Mouse (Mus musculus): Measurements from ENCODE around the gene Fmo1.
A peak's percentile ranks its signal among the peaks of the same experiment; 100 is the strongest.

The Fmo1 gene

GRCm38 (mm10) chr1:162862328-162862727 is 4.1 kb downstream of the Fmo1 start:
- DNase-seq (ENCODE audit: extremely low spot score): peak; percentile 12

- DNase-seq (ENCODE audit: extremely low spot score): no peak
Measured at GRCm38 (mm10) chr1:162859996-162860605, 6.3 kb downstream of the Fmo1 start.

DNA sequence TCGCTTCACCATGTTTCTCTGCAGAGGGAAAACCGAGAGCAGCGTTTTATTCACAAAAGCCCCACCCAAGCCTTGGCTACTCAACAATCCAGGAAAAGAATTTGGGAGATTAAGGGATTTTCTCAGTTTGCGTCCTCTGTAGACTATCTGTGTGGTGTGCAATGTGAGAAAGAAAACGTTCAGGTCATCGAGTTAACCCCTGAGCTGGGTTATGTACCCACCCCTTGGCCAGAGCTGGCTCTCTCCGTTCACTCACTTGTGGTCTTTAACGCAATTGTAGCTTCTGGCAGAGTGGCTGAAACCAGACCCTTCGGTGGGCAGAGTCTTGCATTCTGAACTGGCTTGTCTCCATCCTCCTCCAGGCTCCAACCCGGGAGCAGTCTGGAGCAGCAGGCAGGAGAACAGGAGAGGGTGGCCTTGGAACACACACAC is 6.8 kb downstream of the Fmo1 start:
- no peak for DNase-seq (ENCODE audit: extremely low spot score)

DNA sequence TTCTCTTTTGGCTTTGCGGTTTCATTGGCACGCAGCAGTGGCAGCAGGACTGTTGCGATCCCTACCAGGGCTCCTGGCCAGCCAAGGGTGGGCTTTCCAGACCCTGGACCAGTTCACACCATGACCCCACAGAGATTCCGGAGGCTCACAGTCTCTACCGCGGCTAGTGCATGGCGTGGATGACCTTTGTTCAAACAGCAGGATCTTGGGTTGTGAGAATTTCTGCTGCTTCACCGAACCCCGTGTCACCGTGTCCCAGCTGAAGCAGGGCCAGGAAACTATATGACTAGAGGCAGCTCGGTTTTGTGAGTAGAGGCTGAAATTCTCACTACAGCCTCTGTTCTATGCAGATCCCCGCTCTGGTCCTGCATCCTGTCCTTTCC is 7.7 kb downstream of the Fmo1 start:
- DNase-seq (ENCODE audit: extremely low spot score): no peak

- no peak for DNase-seq (ENCODE audit: extremely low spot score)
Measured at GRCm38 (mm10) chr1:162857766-162858747, 8.4 kb downstream of the Fmo1 start.

- DNase-seq (ENCODE audit: extremely low spot score): no peak
Measured at GRCm38 (mm10) chr1:162853812-162854482, 12.5 kb downstream of the Fmo1 start.

DNA sequence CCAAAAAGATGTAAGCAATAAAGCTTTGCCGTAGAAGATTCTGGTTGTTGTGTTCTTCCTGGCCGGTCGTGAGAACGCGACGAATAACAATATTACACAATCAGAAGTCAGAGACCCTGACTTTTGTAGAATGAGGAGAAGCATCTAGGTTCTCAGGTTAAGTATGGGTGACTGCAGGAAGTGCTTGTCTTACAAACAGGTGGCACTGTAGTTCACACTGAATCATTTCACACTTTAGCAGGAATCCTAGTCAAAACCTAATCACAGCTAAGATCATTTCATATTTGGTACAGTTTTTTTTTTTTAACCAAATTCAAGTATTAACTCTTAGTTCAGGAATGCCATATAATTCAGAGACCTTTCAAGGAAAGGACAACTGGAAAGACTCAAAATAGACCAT is 18.9 kb downstream of the Fmo1 start:
- DNase-seq (ENCODE audit: extremely low spot score): no peak

DNA sequence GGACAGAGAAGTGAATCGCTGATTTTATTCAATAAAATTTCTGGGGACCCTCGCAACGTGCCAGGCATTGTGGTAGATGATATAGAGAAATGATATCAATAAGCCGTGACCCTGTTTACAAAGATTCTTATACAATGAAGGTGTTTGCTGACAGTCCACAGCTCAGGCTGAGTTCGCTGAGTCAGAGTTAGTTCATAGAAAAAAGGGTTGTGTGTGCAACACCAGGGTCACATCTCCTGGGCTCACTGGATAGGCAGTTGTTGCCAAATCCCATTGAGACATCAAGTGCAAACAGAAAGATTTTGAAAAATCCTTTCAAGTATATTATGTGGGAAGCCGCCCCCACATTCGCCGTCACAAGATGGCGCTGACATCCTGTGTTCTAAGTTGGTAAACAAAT is 26.2 kb downstream of the Fmo1 start:
- DNase-seq (ENCODE audit: extremely low spot score): no peak

DNA sequence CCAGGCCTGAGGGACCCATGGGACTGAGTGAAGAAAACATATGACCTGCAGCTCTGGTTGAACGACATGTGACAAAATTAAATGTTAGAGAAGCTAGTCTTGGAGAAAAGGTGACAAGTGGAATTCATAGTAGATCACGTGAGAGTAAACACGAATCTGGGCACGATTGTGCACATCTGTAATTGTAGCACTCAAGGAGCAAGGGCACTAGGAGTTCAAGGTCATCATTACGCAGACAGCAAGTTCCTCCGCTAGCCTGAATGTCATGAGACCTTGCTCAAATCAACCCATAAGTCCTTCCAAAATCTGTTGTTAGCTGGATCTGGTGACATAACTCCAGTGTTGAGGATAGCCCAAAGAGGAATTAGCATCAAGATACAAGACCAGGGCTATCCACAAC is 27.4 kb downstream of the Fmo1 start:
- DNase-seq (ENCODE audit: extremely low spot score): no peak

DNA sequence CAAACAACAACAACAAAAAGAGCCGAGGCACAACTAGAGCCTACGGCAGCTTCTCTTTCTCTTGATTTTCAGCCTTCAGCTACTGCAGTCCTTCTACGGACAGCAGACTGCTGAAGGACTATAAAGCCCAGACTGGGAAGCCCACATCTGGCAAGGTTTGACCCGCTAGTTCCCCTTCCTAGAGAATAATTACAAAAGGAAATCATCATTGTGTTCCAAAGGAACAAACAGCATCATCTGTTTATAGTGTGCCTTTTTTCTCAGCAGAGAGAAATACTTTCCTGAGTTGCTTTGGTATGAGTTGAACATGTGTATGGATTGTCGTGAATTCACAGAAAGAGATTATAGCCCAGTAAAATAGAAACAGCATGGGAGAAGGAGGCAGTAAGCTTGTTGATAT is 32.1 kb downstream of the Fmo1 start:
- no peak for DNase-seq (ENCODE audit: extremely low spot score)

DNA sequence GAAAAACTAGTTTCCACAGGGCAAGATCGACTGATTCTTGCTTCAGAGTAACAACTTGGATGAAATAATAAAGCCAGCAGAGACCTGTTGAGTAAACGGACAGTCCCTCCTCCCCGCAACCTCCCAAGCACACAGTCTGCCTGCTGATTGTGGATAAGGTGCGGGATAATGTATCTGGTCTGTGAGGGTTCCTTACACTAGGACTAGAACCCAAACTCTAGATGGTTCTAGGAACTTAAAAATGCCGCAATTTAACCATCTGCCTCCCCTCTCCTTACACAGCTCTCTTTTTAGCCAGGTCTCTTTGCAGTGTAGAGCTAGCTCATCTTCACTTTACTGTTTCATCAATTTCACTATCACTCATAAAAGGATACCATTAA is 33.8 kb downstream of the Fmo1 start:
- DNase-seq (ENCODE audit: extremely low spot score): no peak

DNA sequence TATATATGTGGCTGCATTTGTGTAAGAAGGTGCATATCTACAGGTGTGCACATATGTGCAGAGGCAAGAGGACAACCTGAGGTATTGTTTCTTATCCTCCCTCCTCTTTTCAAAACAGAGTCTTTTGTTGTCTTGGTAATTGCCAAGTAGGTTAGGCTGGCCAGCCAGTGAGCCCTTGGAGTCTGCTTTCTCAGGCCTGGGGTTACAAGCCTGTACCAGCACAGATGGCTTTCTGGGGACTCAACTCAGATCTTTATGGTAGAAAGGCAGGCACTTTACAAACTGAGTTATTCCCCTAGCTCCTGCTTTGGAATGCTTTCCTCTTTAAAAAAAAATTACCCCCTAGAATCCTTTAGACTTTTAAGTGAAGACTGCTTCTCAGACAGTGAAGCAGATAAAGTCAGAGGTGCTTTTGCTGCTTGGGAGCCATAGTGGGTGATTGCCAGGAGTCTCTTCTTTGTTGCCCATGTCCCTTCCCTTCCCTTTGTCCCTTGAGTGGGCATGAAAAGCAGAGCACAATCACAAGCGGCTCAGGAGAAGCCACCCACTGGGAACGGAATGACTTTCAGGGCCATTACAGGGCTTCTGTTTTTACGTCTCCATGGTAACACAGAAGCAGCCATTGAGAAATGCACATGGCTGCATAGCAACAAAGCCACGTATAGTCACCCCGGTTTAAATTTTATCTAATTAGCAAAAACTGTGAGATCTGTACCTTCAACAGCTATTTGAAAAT is 34.4 kb downstream of the Fmo1 start:
- DNase-seq (ENCODE audit: extremely low spot score): peak; percentile 75

DNA sequence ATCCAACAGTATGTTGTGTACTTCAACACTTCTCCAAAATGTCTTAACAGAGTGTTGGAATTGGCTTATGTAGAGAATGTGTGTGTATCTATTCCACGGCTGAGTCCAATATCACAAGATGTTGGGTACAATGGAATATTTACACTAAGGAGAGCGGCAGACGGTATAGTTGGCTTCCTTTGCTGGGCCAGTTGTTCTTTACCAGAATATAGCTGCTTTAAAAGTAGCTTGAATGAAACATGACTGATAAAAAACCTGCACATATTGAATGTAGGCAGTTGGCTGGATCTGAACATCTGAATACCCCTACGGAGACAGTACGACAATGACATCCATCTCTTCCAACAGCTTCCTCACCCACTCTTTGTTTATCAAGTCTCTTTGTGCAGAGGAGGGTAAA is 47.1 kb downstream of the Fmo1 start:
- no peak for DNase-seq (ENCODE audit: extremely low spot score)

DNA sequence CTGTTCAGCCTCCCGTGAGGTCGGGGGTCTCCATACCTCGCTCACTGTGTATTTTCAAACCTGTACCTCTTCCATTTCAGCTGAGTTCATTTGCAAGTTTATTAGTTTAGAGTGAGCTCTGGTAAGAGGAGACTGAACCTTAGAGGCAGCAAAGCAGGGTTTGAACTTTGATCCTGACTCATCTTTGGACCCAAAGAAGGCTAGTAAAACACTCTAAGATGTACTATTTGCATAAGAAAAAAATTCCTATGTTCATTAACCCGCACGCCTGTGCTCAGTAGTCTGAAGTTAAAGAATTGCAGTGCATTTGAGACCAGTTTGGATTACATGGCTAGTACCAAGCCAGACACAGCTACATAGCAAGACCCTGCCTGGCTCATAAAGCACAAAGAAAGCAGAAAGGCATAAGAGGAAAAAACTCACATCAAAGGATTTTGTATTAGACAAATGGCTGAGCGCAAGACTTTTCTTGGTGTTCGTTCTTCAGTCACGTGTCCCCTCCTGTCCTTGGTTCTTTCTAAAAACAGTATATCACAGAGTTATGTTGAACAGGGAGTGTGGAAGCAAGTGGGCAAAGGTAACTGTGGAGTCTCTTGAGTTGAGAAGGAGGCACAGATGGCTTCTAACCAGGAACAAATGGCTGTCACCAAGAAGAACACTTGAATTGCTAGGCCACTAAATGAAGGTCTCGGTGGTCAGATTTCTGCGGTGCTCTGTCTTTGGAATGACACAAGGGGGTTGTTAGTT is 50.9 kb downstream of the Fmo1 start:
- no peak for DNase-seq (ENCODE audit: extremely low spot score)

DNA sequence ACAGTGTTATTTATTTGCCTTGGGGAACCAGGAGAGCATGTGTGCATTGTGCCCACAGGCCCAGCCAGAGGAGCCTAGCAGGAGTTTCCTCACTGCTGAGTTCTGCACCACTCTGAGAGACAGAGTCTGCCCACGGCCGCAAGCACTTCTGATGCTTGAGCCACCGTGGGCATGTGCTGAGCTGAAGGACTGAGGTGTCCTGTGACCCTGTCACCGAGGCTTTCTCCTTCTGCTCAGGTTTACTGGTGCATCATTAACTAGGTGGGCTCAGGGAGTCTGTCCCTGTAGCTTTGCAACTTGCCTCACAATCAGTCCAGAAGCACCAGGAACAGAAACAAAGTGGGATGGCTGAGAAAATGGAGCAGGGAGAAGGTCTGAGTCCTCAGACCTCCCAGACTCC is 51.5 kb downstream of the Fmo1 start:
- no peak for DNase-seq (ENCODE audit: extremely low spot score)

DNA sequence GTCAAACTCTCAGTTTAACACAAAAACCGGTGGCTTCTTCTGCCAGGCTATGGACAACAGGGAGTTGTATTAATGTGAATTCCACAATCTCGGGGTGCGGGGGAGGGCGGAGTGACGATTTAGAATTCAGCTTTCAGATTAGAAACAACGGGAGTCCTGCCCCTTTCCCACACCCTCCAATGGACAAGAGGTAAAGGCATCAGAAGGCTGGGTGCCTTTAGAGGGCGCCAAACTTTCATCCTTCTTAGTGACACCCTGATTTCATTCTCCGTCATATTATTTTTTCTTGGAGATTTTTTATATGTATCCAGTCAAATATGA is 52.6 kb downstream of the Fmo1 start, which contains the start of gene Fmo4:
Gene Fmo4 (minus strand): TSS at position 137 of the 321 bp plus-strand sequence.
- DNase-seq (ENCODE audit: extremely low spot score): no peak

- no peak for DNase-seq (ENCODE audit: extremely low spot score)
Measured at GRCm38 (mm10) chr1:162813143-162813835, 53.1 kb downstream of the Fmo1 start.

DNA sequence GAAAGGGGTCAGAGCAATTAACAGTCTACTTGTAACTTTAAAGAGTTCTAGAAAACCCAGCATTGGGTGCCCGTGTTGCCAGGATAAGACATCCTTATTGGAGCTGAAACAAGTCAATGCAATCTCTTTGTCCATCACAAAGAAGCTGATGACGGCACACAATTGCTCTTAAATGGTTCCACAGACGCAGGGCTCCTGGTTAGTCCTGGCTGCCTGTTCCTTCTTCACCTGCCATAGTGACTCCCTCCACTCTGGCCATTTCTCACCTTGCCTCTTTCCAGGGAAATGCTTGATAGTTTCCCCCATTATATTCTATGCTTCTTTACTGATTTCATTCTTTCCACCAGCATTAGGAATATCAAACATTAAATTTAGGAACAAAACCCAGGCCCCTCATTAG is 57.9 kb downstream of the Fmo1 start:
- DNase-seq (ENCODE audit: extremely low spot score): no peak

- no peak for DNase-seq (ENCODE audit: extremely low spot score)
Measured at GRCm38 (mm10) chr1:162807441-162807840, 59.0 kb downstream of the Fmo1 start.

DNA sequence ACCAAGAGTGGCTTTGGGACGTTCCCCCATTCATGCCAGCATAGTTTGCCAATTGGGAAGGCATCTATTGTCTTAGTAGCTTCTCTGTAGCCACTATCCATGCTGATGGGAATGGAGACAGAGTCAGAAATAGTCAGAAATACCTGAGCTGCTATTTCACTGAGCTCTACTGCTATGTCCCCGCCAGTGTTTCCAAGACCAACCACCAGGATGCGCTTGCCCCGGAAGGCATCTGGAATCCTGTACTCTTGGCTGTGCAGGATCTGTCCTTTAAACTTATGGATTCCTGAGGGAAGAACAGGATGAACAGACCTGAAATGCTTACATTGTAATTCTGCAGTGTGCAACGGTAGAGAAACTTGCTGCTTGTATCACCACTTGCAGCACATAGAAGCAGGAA is 61.4 kb downstream of the Fmo1 start:
- DNase-seq (ENCODE audit: extremely low spot score): no peak

- no peak for DNase-seq (ENCODE audit: extremely low spot score)
Measured at GRCm38 (mm10) chr1:162796441-162796840, 70.0 kb downstream of the Fmo1 start.
